In the genomic region with DNA sequence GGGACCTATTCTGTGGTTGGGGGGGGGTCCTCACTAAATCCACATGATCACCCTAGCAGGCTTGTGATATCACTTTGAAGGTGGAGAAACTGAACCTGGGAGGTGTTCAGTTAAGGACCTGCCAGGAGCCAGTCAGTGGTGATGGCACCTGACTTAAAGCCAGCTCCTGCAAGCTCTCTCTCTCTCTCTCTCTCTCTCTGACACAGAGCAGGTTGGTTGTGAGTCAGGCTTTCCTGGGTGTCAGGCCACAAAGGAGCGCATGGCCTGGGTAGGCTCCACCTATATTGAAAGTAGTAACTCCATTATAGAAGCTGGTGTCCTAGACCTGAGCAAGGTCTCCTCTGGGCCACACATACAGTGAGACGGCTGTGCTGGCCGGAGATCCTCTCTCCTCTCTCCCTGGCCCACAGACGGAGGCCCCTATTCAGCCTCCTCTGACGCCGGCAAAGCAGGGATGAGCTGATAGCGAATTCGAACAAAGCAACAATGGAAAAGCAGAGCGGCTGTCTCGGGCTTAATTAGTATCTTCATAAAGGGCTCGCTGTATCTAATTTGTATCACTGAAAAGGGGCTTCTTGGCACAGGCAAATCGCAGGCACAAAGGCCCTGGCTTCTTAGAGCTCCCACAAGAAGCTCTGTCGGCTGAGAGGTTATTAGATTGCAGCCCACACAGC, we compare ENCODE assay signal across 12 mouse cellular contexts. TPM values are rescaled to one million over a fixed set of nuclear protein-coding genes. Genes with fewer than 3 reads are reported as not detected.
A peak's percentile ranks its signal among the peaks of the same experiment; 100 is the strongest.
DNase-seq lines count a peak whose midpoint lies in the region; ATAC-seq and TF ChIP-seq lines count a peak whose summit lies in the region.
"Had no signal": no experiment of that assay in that cellular context is flagged by ENCODE, and none has a peak within 500 bp of the region (broad histone marks: within the 10 kb centered on the region; RNA-seq: fewer than 3 reads in every experiment).

No protein-coding gene starts in this region.

- peak overlapping the region; percentile 9; the same call in 1 of the 2 replicates for H3K9ac ChIP-seq in forebrain, embryonic 14.5 days (ENCODE audit: low read length)
- H3K9ac ChIP-seq: liver, postnatal 0 days had no signal

- DNase-seq in layer of hippocampus, adult 2 months (ENCODE audit: low spot score in 2 of 2) = no peak
- no peak for DNase-seq in layer of hippocampus, postnatal 25 days (ENCODE audit: extremely low spot score in 1 of 2, low spot score in 1 of 2)
- peak; percentile 90 for DNase-seq in forebrain, embryonic 14.5 days (ENCODE audit: low spot score)
- peak; percentile 80 for DNase-seq in midbrain, embryonic 10.5 days (ENCODE audit: low spot score)
- DNase-seq in retina, embryonic 14.5 days (ENCODE audit: low spot score) = peak; percentile 76
- no peak for DNase-seq in ovary, postnatal 10 days (ENCODE audit: low spot score)
- DNase-seq in left cerebral cortex, adult 8-10 months (ENCODE audit: low spot score in 2 of 2) = no peak
- no peak for DNase-seq in adrenal gland, adult 18-20 months (ENCODE audit: low spot score in 2 of 2)
- DNase-seq: kidney, adult 8-10 months; liver, postnatal 0 days had no signal

- peak overlapping the region; percentile 62 for H3K27ac ChIP-seq in layer of hippocampus, adult 2 months
- peak overlapping the region; percentile 88 for H3K27ac ChIP-seq in forebrain, embryonic 14.5 days (ENCODE audit: low read depth, low read length)
- peak overlapping the region; percentile 90 for H3K27ac ChIP-seq in midbrain, embryonic 10.5 days (replicated peaks)

- no peaks in the 10 kb centered on the region for H3K9me3 ChIP-seq in forebrain, embryonic 14.5 days (replicated peaks; ENCODE audit: control insufficient read depth, low read length)
- peaks cover 8% of the 10 kb centered on the region for H3K9me3 ChIP-seq in midbrain, embryonic 10.5 days (replicated peaks)

- no peak overlapping the region for H3K4me2 ChIP-seq in forebrain, embryonic 14.5 days (ENCODE audit: low read length)

- peak; percentile 74 for ATAC-seq in forebrain, embryonic 14.5 days
- ATAC-seq: liver, postnatal 0 days had no signal

- H3K27me3 ChIP-seq in forebrain, embryonic 14.5 days (replicated peaks; ENCODE audit: control insufficient read depth, insufficient read depth, low read length) = no peaks in the 10 kb centered on the region
- peaks cover 63% of the 10 kb centered on the region for H3K27me3 ChIP-seq in midbrain, embryonic 10.5 days (ENCODE audit: low read depth, poor library complexity, severe bottlenecking)

- no peaks in the 10 kb centered on the region for H3K36me3 ChIP-seq in forebrain, embryonic 14.5 days (ENCODE audit: control insufficient read depth, insufficient read depth, low read length)
- peaks cover 15% of the 10 kb centered on the region for H3K36me3 ChIP-seq in midbrain, embryonic 10.5 days
- H3K36me3 ChIP-seq: G1E had no signal

- H3K4me3 ChIP-seq in layer of hippocampus, adult 2 months = no peak overlapping the region
- H3K4me3 ChIP-seq in forebrain, embryonic 14.5 days (ENCODE audit: low read depth, low read length) = no peak overlapping the region
- peak overlapping the region; percentile 31 for H3K4me3 ChIP-seq in midbrain, embryonic 10.5 days

- WGBS in forebrain, embryonic 14.5 days = 5% methylated on average over 13 of the region's 13 CpGs
- WGBS in midbrain, embryonic 10.5 days = 12% methylated on average over 13 of the region's 13 CpGs

- no peak for TF ChIP-seq CTCF in layer of hippocampus, adult 2 months (conservative IDR thresholded peaks at IDR 0.05)

- H3K4me1 ChIP-seq in forebrain, embryonic 14.5 days (ENCODE audit: control insufficient read depth, insufficient read depth, low read length) = peaks cover 45% of the 10 kb centered on the region
- peaks cover 80% of the 10 kb centered on the region for H3K4me1 ChIP-seq in midbrain, embryonic 10.5 days

RNA-seq across cellular contexts. Expression of a gene that starts 29.2 kb away (rescaled TPM):
- 10 to 100 TPM; 61.4 to 63.9 TPM for total RNA-seq in layer of hippocampus, adult 2 months (2021)
- total RNA-seq in layer of hippocampus, postnatal 25 days (2021) = 10 to 100 TPM; 62.5 to 65.1 TPM
- polyA plus RNA-seq in forebrain, embryonic 14.5 days (2014; fragmentation: Nextera tagmentation; extraction: Ambion mirVana) = 7.9 and 9.6 TPM in 2 replicates
- 5.7 and 11.4 TPM in 2 replicates for polyA plus RNA-seq in midbrain, embryonic 10.5 days (2016; fragmentation: Nextera tagmentation; extraction: Ambion mirVana)
- total RNA-seq in left cerebral cortex, adult 8-10 months (2022) = 10 to 100 TPM; 32.4 to 39.4 (median 37.7) TPM
- 1 to 10 TPM; 1.5 to 1.8 TPM for total RNA-seq in adrenal gland, adult 18-20 months (2021)
- total RNA-seq: megakaryocyte, adult 5-6 weeks had no signal
- polyA plus RNA-seq: G1E had no signal

Comparison
In these comparisons a context has a peak if more than half of its experiments do, and no peak if none do; other contexts are left out.
1. DNase-seq: peak in forebrain, embryonic 14.5 days (single experiment), midbrain, embryonic 10.5 days (single experiment) and retina, embryonic 14.5 days (single experiment); none in layer of hippocampus, adult 2 months (0 of 2), layer of hippocampus, postnatal 25 days (0 of 2), ovary, postnatal 10 days (single experiment), left cerebral cortex, adult 8-10 months (0 of 2) and adrenal gland, adult 18-20 months (0 of 2).
2. RNA of a gene that starts 29.2 kb away (total RNA-seq): 62.5 to 65.1 TPM in layer of hippocampus, postnatal 25 days, 61.4 to 63.9 TPM in layer of hippocampus, adult 2 months and 32.4 to 39.4 TPM in left cerebral cortex, adult 8-10 months; 1.5 to 1.8 TPM in adrenal gland, adult 18-20 months; every median in the first group is over 10 times any median in the second.
3. Peak in every context shown above with its lines, with median percentiles within 50 percentile points of each other: H3K27ac ChIP-seq.